Mouse (Mus musculus) right cerebral cortex, postnatal 10 days (tissue): ENCODE results near the gene Rtp3.
A peak's percentile ranks its signal among the peaks of the same experiment; 100 is the strongest.

Experiments used
- DNase-seq, 2 experiments: peaks; one replicate each; pipeline ENCODE4 v3.0.0; 2021; ENCODE audit warnings: low spot score in 2 of 2

The Rtp3 gene

DNA sequence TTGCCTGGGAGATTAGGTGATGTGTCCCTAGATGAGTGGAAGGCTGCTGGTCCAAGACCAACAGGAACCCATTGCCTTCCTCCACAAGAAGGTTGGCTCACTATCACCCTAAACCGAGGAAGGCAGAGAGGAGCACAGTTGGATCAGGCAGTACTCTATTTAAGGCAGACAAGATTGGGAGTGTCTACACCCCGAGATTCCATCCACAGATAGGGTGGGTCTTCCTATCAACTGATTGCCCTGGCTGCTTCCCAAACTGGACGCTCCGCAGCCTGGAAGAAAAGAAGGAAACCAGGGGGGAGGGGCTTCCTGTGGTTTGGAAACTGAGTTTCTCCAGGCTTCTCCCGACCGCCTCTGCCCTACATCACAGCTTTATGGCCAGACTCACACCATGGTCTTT lies at the start of gene Rtp3:
TSS of gene Rtp3 (minus strand) at position 380 of the 400 bp plus-strand sequence.
- no peak for DNase-seq

DNA sequence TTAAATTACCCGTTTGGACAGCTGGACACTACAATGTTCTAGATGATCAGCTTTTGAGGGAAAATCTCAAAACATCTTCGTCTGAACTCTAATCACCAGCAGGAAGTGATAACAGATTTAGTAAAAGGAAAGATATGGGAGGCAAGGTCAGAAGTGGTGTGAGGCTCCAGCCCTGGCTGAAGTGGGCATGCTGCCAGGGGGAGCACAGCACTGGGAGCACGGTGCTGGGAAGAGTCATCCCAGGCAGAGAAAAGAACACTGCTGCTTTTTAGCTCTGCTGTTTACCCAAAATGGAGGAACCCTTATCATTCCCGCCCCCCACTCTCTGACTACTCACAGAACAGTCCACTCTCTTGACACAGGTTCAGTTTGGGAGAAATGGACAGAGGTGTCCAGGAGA lies 49.6 kb upstream of the Rtp3 start:
- DNase-seq, result no peak

DNA sequence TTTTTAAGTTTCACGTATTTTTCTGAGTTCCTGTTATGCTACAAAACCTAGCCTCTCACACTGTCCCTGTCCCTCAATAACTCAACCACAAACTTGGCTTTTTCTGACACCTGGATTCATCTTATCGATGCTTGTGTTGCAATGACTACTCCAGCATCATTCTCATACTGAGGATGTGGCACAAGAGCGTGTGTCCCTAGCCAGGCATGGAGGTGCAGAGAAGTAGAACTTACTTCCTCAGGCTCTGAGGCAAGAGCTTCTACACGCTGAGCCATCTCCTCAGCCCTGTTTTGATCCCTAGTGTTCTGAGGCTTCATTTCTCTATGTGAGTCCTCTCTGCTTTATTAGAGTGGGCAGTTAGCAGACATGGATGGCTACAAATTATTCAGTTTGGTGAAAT lies 43.3 kb upstream of the Rtp3 start:
- DNase-seq, result no peak

DNA sequence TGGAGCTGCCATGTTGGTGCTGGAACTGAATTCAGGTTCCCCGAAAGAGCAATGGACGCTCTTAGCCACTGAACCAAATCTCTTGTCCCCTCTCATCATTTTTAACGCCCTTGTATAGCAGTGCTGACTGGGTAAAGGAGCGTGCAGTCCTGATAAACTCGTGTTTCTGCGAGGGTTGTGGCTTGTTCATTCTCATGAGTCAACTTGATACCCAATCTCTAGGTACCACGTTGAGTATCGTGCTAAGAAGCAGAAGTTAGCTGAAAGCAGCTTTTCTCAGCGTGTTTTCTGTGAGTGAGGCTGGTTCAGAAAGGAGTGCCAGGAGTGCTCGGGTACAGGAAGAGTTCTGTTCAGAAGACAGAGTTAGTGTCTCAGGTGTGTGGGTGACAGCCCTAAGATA lies 36.4 kb upstream of the Rtp3 start:
- DNase-seq, result no peak

DNA sequence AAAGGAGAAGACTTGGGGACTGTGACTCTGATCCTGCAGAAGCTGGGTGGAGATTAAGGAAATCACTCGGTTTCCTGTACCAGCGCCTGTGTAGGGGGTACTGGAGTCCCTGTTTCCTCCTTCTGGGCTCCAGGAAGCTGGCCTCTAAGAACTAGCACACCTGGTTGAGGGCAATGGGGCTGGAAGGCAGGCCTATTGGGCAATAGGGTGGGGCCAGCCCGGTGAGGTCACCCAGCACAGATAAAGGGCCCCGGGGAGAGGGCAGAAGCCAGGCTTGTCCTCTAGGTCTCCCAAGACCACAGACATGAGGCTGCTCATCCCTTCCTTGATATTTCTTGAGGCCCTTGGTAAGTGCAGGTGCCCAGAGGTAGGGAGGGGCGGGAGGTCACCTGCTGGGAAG lies 28.6 kb upstream of the Rtp3 start, which contains the start of gene Ltf:
TSS of gene Ltf (plus strand) at position 250 of the 400 bp plus-strand sequence.
- DNase-seq, result no peak

DNA sequence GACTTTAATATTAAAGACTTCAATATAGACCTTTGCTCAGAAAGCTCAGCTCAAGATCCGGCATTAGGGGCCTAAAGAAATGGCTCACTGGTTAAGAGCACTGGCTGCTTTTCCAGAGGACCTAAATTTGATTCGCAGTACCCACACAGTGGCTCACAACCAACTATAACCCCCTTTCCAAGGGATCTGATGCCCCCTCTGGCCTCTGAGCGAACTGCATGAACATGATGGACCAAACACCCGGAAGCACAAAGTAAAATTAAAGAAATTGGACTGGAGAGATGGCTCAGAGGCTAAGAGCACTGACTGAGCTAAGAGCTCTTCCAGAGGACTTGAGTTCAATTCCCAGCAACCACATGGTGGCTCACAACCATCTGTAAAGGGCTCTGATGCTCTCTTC lies 25.3 kb upstream of the Rtp3 start:
- DNase-seq, result no peak

DNA sequence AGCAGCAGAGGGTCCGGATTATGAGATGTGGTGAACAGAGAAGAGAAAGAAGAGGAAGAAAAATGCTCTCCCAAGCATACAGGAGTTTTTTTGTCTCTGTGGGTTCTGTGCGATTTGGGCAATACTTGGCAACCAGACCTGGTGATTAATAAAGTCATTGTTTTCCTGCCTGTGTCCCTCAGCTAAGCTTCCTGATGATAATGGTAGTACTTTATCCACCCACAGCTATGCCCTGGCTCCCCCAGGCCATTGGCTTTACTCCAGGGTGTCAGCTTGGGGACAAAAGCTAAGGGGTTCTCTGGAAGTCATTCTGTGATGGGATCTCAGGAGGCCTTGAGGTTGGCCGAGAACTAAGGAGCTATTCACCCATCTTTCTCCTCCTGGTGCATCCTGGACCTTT lies 21.7 kb upstream of the Rtp3 start:
- DNase-seq, result no peak

DNA sequence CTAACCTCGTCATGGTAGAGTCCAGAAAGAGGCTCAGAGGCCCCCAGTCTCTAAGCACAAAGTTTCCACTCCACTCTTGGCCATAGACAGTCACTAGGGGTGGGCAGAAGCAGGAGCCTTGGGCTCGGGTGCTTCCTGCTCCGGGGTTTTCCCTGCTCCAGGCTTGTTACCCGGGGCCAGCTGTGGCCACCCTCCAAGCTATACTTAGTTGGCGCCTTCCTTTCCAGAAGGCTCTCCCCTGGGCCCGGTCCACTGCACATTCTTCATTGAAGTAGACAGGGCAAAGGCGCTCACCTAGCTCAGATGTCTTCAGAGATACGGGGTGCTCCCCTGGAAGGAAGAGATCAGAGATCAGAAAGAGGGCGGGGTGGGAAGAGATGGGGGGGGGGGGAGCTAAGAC lies 21.2 kb upstream of the Rtp3 start:
- no peak for DNase-seq

DNA sequence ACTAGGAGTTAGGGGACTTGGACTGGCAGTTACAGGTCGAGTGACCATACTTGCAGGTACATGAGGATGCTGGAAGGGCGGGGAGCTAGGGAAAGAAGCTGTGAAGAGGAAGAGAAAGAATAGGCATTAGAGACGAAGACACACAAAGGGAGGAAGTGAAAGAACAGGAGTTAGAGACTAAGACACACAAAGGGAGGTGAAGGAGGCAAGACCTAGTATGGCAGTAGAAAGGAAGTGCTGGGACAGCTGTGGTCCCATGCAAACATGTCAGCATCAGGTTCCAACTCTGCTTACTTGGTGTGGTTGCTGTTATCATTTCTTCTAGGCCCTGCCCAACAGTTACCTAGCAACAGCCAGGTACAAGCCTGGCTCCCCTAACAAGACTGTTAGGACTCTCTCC lies 19.4 kb upstream of the Rtp3 start:
- DNase-seq, result no peak

DNA sequence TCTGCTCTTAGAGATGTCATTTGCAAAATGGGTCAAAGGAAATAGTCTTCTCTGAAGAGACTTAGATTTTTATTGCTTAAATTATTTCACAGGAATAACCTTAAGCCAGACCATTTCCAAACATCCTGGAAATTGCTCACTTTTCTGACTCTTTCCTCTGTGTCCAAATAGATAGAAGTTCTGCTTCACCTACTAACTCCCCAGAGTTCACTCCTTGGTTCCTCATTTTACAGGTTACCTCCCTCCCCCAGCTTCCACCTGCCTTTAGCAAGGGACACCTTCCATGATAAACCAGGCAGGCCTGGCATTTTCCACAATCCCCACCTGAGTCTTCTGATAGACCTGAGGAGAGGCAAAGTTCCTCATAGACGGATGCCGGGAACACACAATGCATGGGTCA lies 16.2 kb upstream of the Rtp3 start:
- DNase-seq, result no peak

DNA sequence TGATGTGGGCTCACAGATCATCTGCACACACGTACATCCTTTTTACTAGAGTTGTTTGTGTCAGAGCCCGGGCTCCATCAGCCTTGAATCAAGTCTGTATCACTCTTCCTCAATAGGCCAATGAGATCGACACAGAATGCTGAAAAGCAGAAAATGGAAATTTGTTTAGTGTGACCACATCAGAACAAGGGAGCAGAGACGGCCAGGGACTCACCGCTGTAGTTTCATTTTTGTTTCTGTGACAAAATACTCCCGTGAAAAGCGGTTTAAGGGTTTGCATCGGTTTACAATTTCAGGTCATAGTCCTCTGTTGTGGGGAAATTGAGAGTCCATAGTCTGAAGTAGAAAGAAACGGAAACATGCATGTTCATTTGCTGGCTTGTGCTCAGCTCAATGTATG lies 12.9 kb upstream of the Rtp3 start:
- no peak for DNase-seq

DNA sequence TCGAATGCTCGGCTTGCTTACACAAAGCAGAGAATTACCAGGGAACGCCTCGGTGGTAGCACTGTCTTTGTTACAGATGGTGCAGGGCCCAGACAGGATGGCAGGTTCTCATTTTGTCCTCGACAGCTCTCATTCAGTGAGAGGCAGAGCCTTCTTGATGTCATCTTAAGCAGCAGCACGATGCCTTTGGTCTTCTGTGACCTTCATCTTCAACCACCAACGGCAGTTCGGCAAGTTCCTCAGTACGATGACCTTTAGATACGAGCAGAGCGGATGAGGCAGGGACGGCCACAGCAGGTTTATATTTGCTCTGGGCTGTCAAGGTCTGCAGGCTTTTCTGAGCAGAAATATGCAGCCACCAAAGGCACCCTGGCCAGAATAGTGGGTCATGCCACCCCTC lies 11.2 kb upstream of the Rtp3 start:
- DNase-seq, result no peak

DNA sequence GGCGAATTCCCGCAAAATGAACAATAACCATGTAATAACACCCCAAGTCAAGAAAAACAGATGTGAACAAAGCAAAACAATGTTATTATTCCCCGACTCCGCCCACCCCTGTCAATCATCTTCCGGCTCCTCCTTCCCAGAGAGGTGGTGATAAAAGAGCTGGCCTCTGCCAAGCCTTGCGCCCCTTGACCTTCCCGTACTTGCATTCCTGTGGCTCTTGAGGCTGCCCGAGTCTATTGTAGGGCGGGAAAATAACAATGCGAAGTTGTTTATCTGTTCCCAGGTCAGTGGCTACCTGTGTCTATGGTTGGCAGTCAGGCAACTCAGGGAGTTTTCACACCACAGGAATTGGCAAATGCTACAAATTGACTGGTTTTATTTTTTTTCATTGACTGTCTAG lies 9.5 kb upstream of the Rtp3 start:
- no peak for DNase-seq

DNA sequence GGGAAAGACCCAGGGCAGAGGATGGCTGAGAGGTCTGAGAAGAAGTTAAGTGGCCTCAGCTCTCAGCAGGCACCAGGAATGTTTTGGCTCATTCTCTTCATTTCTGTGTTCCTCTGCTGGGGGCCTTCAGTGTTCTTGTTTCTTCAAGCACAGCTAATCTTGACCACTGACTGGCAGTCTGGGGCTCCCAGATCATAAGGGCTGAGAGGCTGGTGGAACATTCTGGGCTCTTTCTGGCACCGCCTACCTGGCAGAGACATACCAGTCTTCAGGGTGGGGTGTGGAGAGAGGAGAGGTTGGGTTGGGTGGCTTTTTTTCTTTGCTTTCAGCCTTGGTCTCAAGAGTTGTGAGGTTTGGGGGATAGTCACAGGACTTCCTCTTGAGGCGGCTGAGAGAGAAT lies 8.7 kb upstream of the Rtp3 start:
- DNase-seq, result no peak

DNA sequence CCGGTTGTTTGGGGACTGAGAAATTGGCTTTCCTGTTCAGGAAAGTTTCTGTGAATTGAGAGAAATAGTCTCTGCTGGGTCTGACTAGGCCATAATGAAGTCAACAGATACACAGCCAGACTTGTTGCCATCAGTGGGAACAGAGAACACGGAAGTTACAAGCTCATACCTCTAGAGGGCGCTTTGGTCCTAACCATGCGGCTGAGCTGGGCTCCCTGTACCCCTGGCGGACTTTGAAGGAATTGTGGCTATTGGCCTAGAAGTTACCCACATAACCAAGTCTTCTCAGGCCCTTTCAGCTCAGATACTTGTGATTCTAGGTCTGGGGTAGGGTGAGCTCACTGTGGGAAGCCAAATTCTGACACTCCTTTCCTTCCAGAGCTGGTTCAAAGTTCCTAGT lies 6.9 kb upstream of the Rtp3 start:
- peak; percentile 71 to 83 for DNase-seq

DNA sequence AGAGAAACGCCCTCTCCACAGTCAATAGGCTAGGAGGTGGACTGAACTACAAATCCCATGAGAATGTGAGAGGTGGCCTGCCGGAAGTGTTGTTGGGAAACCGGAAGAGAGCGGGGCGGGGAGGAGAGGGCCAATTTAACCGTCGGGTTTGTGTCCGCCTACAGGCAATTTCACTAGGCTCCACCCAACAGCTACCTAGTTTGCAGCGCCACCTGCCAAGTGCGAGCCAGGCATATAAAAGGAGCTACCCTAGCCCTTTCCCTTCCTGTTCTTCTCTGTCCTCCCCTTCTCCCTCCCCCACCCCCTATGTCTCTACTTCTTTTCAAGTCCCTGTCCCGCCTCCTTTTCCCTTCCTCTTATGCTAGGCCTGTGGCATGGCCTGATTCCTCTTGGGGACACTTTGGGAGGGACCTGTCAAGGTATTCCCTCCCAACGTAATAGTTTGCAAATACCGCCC lies 4.4 kb upstream of the Rtp3 start:
- DNase-seq, result peak; percentile 84 to 85

DNA sequence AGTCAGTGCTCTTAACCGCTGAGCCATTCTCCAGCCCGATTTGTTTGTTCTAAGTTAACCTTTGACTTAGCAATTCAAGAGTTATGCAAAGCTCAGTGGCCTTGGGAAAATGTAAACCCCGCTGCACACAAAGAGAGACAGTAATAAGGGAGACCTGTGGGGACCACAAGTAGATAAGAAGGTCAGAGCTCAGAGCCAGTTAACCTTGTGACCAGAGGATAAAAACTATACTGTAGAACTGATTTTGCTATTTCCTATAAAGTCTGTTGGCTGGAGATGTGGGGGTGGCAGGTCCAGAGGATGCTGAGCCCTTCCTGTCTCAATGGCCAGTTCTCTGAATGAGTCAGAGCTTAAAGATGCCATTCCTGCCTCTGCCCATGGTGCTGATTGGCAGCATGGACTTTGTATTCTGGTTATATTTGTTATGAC lies 2.9 kb upstream of the Rtp3 start:
- DNase-seq, result no peak

DNA sequence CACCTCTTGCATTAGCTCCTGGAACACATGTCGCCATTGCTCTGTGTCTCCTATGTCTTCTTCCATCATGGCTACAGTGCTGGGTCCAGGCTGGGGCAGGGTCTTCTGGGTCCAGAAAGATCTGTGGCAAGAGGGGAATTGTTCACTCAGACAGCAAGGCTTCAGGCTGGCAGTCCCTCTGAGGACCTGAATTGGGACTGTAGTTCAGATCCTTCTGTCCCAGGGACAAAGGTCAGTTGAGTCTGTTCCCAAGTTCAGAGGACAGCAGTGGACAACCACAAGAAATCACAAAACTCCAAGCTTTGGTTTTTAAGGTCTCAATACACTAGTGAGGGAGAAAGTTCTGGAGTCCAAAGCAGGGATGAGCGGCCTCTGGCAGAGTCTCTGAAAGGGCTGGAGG lies 840 bp downstream of the Rtp3 start:
- no peak for DNase-seq

DNA sequence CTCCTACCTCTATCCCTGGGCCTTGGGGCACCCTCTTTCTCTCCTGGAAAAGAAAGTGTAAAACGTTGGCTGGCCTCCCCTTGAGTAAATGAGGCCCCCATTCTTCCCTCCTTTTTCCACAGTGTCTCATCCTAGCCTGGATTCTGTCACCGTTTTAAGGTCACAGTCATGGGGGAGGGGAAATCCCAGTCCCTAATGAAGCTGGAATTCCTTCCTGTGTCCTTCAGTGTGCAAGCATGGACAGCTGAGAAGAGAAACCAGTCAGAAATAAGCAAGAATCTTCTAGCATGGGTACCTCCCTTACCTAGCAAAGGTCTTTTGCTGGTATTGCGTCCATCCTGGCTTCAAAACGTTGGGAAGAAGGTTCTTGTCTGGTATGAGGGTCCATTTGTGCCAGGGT lies 1.2 kb downstream of the Rtp3 start:
- DNase-seq, result no peak

DNA sequence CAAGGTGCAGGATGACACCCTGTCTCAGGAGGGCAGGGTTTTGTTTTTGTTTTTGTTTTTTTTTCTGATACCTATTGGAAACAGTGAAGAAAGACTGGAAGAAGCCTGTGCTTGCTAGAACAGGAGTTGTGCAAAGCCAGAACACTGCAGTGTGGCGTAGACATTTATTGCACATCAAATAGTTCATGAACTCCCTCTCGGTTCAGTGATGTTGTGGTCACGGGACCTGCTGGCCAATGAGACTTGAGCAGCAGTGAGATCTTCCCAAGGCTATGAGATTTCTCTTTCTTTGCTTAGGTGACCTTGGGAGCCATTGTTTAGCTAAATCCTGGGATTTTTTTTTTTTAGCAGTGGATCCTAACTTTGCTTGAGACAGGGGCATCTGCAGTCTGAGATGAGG lies 2.3 kb downstream of the Rtp3 start:
- DNase-seq, result no peak

DNA sequence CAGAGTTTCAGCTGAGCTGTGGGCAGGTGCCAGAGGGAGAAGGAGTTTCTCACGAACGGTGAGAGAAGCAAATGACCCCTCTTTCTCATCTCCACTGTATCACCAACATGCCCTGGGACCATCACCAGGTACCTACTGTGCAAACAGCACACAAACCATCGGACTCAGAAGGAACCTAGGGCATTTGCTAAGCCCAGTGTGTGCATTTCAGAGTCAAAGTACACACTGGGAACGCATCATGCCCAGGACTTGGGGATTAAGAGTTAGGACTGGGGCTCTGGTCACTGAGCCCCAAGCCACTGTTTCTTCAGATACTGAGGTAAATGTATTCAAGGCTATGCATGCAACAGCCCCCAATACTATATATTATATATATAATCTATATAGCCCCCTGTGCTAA lies 3.1 kb downstream of the Rtp3 start:
- no peak for DNase-seq

DNA sequence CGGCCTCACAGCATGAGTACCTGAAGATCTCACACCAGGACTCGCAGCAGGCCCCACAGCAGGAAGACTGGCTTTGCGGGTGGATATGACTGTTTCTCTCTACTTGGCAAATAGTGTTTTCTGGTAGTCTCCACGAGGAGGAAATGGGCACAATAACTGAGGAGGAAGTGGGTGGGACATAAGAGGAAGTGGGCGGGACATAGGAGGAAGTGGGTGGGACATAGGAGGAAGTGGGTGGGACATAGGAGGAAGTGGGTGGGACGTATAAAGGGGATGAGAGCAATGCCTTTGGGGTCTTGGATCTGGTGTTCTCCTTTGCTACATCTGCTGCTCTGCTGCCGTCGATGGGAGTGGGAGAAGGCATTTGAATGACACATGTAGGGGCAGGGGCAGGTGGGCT lies 4.4 kb downstream of the Rtp3 start:
- DNase-seq, result no peak

DNA sequence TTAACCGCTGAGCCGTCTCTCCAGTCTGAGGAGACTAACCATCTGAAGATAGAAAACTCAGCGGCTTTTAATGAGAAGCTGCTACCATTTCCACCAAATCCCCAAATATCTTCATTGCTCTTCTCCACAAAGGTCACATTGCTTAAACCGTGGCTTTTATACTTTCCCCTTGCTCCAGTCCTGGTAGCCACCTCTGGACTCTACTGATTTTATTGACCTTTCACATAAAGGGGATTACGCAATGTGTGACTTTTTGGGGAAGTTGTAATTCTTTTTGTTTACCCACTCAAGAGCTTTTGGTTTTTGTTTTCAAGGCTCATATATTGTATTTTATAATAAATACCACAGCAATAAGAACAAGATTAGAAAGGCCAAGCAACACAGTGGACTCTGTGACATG lies 4.8 kb downstream of the Rtp3 start:
- no peak for DNase-seq

DNA sequence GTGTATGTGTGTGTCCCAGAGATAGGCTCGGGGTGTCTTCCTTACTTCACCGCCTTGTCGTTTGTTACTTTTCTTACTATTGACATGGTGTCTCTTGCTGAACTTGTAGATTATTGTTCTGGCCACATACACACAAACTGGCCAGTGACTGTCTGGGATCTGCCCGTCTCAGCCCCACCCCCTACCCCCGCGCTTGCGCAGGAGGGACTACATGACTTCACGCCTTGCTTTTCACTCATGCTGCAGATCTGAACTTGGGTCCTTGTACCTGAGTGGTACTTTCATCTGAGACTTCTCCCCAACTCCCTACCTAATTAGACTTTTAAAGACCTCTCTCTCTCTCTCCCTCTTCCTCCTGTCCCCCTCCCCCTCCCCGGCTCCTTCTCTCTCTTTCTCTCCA lies 6.3 kb downstream of the Rtp3 start:
- DNase-seq, result no peak

DNA sequence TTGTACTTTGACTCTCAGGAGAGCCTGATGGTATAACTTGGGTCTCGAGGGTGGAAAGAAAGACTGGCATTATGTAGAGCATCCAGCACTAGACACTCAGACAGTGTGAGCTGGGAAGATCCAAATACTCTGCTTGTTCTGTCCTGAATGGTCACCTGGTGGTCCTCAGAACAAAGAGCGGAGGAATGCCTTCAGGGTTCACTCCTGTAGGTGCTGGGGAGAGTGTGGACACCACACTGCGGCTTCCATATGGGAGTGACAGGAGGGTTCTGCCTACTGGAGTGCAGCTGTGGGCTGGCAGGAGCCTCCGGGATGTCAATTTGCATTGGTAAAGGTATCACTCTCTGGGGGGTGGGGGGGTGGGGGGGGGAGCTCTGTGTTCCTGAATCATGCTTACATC lies 8.0 kb downstream of the Rtp3 start:
- DNase-seq, result no peak
